Mouse (Mus musculus): ENCODE results near the gene Trp73. TPM values are rescaled to one million over a fixed set of nuclear protein-coding genes. Genes with fewer than 3 reads are reported as not detected.

Gene Trp73
- total RNA-seq, 2 experiments from 2014 or later: 0.10 TPM; not detected in 1

- no peak for DNase-seq
- intact Hi-C loops (cut with DNase I; ENCODE audit: low total_unique reads): no loop called here
These were observed 127.7 kb downstream of the Trp73 start for GRCm38 (mm10) chr4:154012132-154012882.

DNA sequence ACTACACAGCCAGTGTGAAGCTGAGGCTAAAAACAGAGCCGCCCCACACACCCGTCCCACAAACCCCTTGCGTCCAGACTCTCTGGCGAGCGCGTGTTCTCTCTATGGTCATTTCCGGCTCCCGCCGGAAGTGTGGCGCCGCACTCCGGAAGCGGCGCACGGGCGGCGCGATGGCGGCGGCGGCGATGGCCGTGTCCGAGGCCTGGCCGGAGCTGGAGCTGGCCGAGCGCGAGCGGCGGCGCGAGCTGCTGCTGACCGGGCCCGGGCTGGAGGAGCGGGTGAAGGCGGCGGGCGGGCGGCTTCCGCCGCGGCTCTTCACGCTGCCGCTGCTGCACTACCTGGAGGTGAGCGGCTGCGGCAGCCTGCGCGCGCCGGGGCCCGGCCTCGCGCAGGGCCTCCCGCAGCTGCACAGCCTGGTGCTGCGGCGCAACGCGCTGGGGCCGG is 128.3 kb downstream of the Trp73 start, which contains the start of gene Lrrc47:
Lrrc47 (plus strand) TSS at position 86 of the 444 bp plus-strand sequence.
- intact Hi-C loops (cut with DNase I; ENCODE audit: low total_unique reads): no loop called here
- peak; percentile 82 for DNase-seq

DNA sequence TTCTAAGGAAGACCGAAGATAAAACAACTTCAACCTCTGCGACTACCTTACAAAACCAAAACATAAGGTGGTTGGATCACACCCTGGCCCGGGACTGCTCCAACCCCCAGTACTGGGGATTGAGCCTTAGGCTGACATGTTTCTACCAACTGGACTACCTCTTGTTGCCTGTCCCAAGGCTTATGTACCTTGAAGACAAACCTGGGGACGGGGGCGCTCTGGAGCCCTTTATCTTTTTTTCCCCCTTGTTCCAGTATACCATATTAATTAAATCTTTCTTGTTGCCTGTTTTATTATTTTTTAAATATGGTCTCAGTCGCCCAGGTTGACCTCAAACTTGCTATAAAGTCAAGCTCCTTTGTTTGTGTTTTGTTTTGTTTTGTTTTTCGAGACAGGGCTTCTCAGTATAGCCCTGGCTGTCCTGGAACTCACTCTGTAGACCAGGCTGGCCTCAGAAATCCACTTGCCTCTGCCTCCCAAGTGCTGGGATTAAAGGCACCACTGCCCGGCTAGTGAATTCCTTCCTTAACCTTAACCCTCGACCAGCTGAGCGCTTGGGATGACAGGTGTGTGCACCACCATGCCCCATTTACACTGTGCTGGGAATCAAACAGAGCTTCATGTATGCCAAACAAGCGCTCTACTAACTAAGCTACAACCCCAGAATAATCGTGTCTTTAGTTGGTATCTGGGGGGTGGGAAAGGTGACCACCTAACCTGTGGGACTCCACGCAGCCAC is 128.9 kb downstream of the Trp73 start:
- intact Hi-C loops (cut with DNase I; ENCODE audit: low total_unique reads): no loop called here
- DNase-seq: no peak

DNA sequence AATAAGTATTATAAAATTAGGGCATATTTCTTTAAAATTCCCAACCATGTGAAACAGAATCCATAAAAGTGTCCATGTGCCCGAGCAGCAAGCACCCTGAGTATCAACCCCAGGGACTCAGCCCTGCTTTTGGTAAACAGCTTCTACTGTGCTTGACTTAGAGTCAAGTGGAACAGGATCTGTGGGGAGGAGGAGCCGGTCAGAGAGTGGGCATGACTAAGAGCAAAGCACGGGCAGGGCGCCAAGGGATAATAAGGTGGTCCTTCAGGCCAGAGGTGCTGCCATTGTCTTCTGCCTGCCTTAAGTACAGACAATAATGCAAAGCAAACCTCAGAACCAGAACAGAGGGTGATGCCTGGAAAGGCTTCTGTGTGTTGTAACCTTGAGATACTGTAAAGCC is 132.2 kb downstream of the Trp73 start:
- no peak for DNase-seq
- intact Hi-C loops (cut with DNase I; ENCODE audit: low total_unique reads): no loop called here

DNA sequence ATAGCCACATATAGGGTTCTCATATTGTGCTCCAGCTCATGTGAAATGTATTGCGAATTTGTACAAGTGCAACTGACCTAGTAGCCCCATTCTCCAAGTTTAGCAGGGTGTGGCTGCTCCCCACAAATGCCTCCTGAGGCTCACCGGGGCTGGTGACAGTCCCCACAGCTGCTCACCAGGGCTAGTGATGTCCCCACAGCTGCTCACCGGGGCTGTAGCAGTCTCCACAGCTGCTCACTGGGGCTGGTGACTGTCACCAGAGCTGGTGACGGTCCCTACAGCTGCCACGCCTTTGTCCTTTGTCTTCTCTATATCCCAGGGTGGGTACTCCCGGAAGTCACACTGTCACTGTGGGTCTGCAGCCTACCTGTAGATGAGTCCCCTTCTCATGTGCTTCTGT is 133.7 kb downstream of the Trp73 start:
- DNase-seq: no peak
- intact Hi-C loops (cut with DNase I; ENCODE audit: low total_unique reads): no loop called here

Other genes starting within 250 kb of the Trp73 start
- gene A430005L14Rik, start 183.0 kb downstream of the Trp73 start, total RNA-seq (2021): 10 to 100 TPM in 1 of 2 experiments, 1 to 10 TPM in 1; 9.6 to 10.1 TPM
- 1 to 10 TPM; 1.3 to 1.8 TPM for gene Dffb, start 165.1 kb downstream of the Trp73 start, total RNA-seq (2021)
- gene Cep104, start 165.0 kb downstream of the Trp73 start, total RNA-seq (2021): 10 to 100 TPM; 15.2 to 15.3 TPM
- 10 to 100 TPM; 20.6 to 27.7 TPM for gene Lrrc47, start 128.5 kb downstream of the Trp73 start, total RNA-seq (2021)
- 1 to 10 TPM; 4.0 to 6.3 TPM for gene Smim1, start 114.0 kb downstream of the Trp73 start, total RNA-seq (2021)
- gene Ccdc27, start 97.5 kb downstream of the Trp73 start, total RNA-seq (2021): not detected
- gene Wrap73, start 2.2 kb upstream of the Trp73 start, total RNA-seq (2021): 1 to 10 TPM; 7.7 to 8.8 TPM
- 10 to 100 TPM; 81.7 to 84.5 TPM for gene Tprgl, start 20.5 kb upstream of the Trp73 start, total RNA-seq (2021)
- 1 to 10 TPM; 2.9 to 3.4 TPM for gene Megf6, start 30.5 kb upstream of the Trp73 start, total RNA-seq (2021)
- 1 to 10 TPM in 1 of 2 experiments, under 1 TPM in 1; 0.75 to 1.1 TPM for gene Arhgef16, start 161.5 kb upstream of the Trp73 start, total RNA-seq (2021)
- gene B230104I21Rik, start 195.9 kb upstream of the Trp73 start, total RNA-seq (2021): not detected